Mouse (Mus musculus) E14TG2a.4 (cell line): ENCODE results near the gene Ltbp3.

ENCODE experiments used
- CTCF ChIP-seq: conservative IDR thresholded peaks from 2 replicates; pipeline ENCODE4 v1.5.1; 2014; ENCODE audit warnings: low read length
- NANOG ChIP-seq: IDR thresholded peaks from 2 replicates; pipeline ENCODE4 v1.6.1; 2014; ENCODE audit warnings: borderline replicate concordance, low read length, mixed read lengths

- TF ChIP-seq CTCF (no peak), NANOG (no peak)
These were observed 67.0 kb downstream of the Ltbp3 start for GRCm38 (mm10) chr19:5807740-5808139.
